Mouse (Mus musculus): ENCODE measurements around the gene Tspan18. TPM values are rescaled to one million over a fixed set of nuclear protein-coding genes. Genes with fewer than 3 reads are reported as not detected.

Gene Tspan18
- total RNA-seq (2023; ENCODE audit: inconsistent age) = 0.13 TPM in 2 of 4 replicates, not detected in the others

DNA sequence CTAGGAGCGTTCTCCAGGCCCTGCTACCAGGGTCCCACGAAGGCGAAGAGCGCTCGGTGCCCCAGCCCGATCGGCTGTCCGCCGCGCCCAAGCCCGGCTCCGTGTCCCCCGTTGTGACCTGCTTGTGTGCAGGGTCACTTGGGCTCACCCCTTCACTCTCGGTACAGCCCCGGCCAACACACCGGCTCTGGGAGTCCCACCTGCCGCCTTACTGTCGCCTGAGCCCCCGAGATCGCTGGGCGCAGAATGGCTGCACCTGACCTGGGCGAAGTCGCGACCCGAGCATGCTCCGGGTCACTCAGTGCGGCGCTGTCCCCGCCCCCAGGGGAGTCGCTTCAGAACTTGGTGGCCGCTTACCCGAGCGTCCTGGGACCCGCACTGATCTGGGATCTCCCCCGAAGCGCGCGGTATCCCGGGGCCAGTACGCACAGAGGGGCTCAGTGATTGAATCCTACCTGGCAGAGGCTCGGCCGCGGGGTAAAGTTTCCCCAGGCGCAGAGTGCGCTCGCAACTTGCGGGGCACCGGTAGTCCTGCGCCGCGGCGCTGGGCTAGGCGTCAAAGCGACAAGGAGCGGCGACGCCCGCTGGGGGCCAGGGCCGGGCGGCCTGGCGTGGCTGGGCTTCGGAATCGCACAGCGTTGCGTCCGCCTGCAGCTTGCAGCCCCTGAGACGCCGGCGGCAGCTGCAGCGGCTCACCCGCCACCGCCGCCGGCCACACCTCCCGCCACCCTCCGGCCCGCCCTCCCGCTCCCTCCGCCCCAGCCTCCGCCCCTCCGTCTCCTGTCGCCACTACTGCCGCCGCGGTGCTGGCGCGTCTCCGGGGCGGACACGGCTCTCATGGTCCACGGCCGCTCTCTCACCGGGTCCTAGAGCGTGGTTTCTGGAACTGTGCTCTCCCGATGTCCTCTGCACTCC, at the start of gene Tspan18:
Gene Tspan18 (minus strand): TSS at position 689 of the 915 bp plus-strand sequence.

DNA sequence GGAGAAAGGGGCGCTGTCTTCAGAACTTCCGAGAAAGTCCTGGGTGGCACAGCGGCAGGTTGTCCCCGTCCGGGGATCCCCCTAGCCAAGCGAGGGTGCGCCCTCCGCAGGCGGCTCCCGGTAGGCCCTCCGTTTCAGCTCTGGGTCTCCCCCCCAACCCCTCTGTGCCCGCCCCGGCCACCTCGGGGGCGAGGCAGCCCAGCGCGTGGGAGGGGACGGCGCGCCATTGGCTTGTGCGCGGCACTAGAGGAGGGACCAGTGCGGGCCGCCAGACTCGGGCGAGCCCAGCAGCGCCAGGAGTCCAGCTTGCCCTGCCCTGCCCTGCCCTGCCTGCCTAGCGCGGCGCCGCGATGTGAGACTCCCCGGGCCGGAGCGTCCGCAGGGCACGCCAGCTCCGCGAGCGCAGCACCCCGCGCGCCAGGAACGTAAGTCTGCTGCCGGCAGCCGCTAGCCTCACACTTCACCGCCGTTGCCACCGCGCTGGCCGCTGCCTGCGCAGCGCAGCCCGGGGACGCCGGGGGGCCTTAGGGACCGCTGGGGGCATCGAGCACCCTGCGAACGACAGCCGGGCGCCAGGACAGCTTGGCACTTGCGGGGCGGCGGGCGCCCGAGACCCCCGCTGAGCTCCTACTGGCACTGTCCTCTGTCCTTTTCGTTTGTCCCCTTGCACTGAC, 146.8 kb downstream of the Tspan18 start, which contains the start of gene Trp53i11:
Gene Trp53i11 (plus strand): TSS at position 226 of the 674 bp plus-strand sequence.

Other genes starting within 250 kb of the Tspan18 start
- gene Trp53i11, start 147.0 kb downstream of the Tspan18 start, total RNA-seq (2023; ENCODE audit: inconsistent age) = 429 to 450 TPM (median 439 TPM) in 4 replicates
- gene Cd82, start 128.6 kb upstream of the Tspan18 start, total RNA-seq (2023; ENCODE audit: inconsistent age) = 143 to 173 TPM (median 158 TPM) in 4 replicates
- gene Gm10803, start 226.1 kb upstream of the Tspan18 start, total RNA-seq (2023; ENCODE audit: inconsistent age) = not detected in 4 replicates

All from B cell, adult (primary cell).